Mouse (Mus musculus) forebrain, embryonic 12.5 days (tissue): ENCODE measurements around the gene Gm20388. TPM values are rescaled to one million over a fixed set of nuclear protein-coding genes. Genes with fewer than 3 reads are reported as not detected.

Source experiments
- ATAC-seq: fragments of 200-750 bp; cut with Nextera tagmentation; 2 replicates; pipeline ENCODE4 v1.8.0; 2017; ENCODE audit warnings: moderate TSS enrichment; ENCODE audit not compliant: low FRiP score
- H3K27ac ChIP-seq: fragments of 300-500 bp; sonication (generic); 2 replicates; pipeline ENCODE4 v1.5.1; 2016; ENCODE audit warnings: mild to moderate bottlenecking
- H3K27me3 ChIP-seq: fragments of 300-500 bp; sonication (generic); 2 replicates; pipeline ENCODE4 v1.6.1; 2016; ENCODE audit warnings: mild to moderate bottlenecking
- H3K36me3 ChIP-seq: fragments of 300-500 bp; sonication (generic); replicated peaks from 2 replicates; pipeline ENCODE4 v1.6.1; 2016; ENCODE audit warnings: mild to moderate bottlenecking
- H3K4me1 ChIP-seq: fragments of 300-500 bp; sonication (generic); 2 replicates; pipeline ENCODE4 v1.6.1; 2016
- H3K4me2 ChIP-seq: fragments of 300-500 bp; sonication (generic); 2 replicates; pipeline ENCODE4 v1.6.1; 2016; ENCODE audit warnings: mild to moderate bottlenecking, moderate library complexity
- H3K4me3 ChIP-seq: fragments of 300-500 bp; sonication (generic); replicated peaks from 2 replicates; pipeline ENCODE4 v1.5.1; 2016; ENCODE audit warnings: mild to moderate bottlenecking
- H3K9ac ChIP-seq: fragments of 300-500 bp; sonication (generic); 2 replicates; pipeline ENCODE4 v1.6.1; 2016; ENCODE audit warnings: mild to moderate bottlenecking
- H3K9me3 ChIP-seq: fragments of 300-500 bp; sonication (generic); 2 replicates; pipeline ENCODE4 v1.6.1; 2016
- WGBS: fragments of 180-500 bp; shearing (Covaris S2); methylation state at CpG from one replicate; pipeline ENCODE4 v1.1.7; 2016; 5-methylcytosine and 5-hydroxymethylcytosine counted together
- polyA plus RNA-seq: library from polyadenylated mRNA; unstranded; fragments of >200 nt; fragmentation: Nextera tagmentation; extraction: Ambion mirVana; gene quantifications from 2 replicates; pipeline ENCODE4 v1.2.1, GENCODE M21; 2016

The Gm20388 gene
- polyA plus RNA-seq, 1 experiment from 2014 or later: not detected

GRCm38 (mm10) chr8:122855123-122855522 is 2944.5 kb downstream of the Gm20388 start:
- Histone ChIP-seq H3K27ac (no peak overlapping the region), H3K27me3 (peaks cover 21% of the 10 kb centered on the region), H3K9ac (no peak overlapping the region), H3K36me3 (no peaks in the 10 kb centered on the region), H3K4me3 (no peak overlapping the region), H3K4me1 (peaks cover 13% of the 10 kb centered on the region), H3K4me2 (no peak overlapping the region), H3K9me3 (no peaks in the 10 kb centered on the region)
- ATAC-seq: no peak
- 81% methylated on average over 4 of the region's 4 CpGs for WGBS

GRCm38 (mm10) chr8:122856288-122856687 is 2945.6 kb downstream of the Gm20388 start:
- Histone ChIP-seq H3K9me3 (no peaks in the 10 kb centered on the region), H3K4me3 (no peak overlapping the region), H3K9ac (no peak overlapping the region), H3K4me1 (peaks cover 13% of the 10 kb centered on the region), H3K4me2 (no peak overlapping the region), H3K27me3 (peaks cover 16% of the 10 kb centered on the region), H3K27ac (no peak overlapping the region), H3K36me3 (no peaks in the 10 kb centered on the region)
- 78% methylated on average over 8 of the region's 8 CpGs for WGBS
- no peak for ATAC-seq

- ATAC-seq: no peak
- H3K27ac ChIP-seq: no peak overlapping the region
- H3K4me2 ChIP-seq: no peak overlapping the region
- no peak overlapping the region for H3K4me3 ChIP-seq
- no peaks in the 10 kb centered on the region for H3K36me3 ChIP-seq
- peaks cover 15% of the 10 kb centered on the region for H3K27me3 ChIP-seq
- no peak overlapping the region for H3K9ac ChIP-seq
- 61% methylated on average over 13 of the region's 13 CpGs for WGBS
- no peaks in the 10 kb centered on the region; the same call in 1 of the 2 replicates for H3K4me1 ChIP-seq
- H3K9me3 ChIP-seq: peaks cover 8% of the 10 kb centered on the region
Observed at GRCm38 (mm10) chr8:122859843-122860242, 2949.2 kb downstream of the Gm20388 start.

- H3K36me3 ChIP-seq: no peaks in the 10 kb centered on the region
- H3K4me1 ChIP-seq: no peaks in the 10 kb centered on the region; the same call in 1 of the 2 replicates
- ATAC-seq: peak; percentile 46; the same call in 1 of the 2 replicates
- peak overlapping the region; percentile 42 for H3K4me2 ChIP-seq
- H3K9ac ChIP-seq: no peak overlapping the region
- H3K9me3 ChIP-seq: peaks cover 16% of the 10 kb centered on the region
- 50% methylated on average over 24 of the region's 26 CpGs for WGBS
- H3K27ac ChIP-seq: no peak overlapping the region
- H3K4me3 ChIP-seq: peak overlapping the region; percentile 23
- H3K27me3 ChIP-seq: peaks cover 20% of the 10 kb centered on the region; the same call in 1 of the 2 replicates
Observed at GRCm38 (mm10) chr8:122864719-122865129, 2954.1 kb downstream of the Gm20388 start.

- peaks cover 3% of the 10 kb centered on the region; the same call in 1 of the 2 replicates for H3K4me1 ChIP-seq
- WGBS: 58% methylated on average over 10 of the region's 10 CpGs
- H3K4me2 ChIP-seq: peak overlapping the region; percentile 42
- no peak for ATAC-seq
- peaks cover 28% of the 10 kb centered on the region; the same call in 1 of the 2 replicates for H3K27me3 ChIP-seq
- H3K36me3 ChIP-seq: no peaks in the 10 kb centered on the region
- H3K4me3 ChIP-seq: peak overlapping the region; percentile 23
- peaks cover 16% of the 10 kb centered on the region for H3K9me3 ChIP-seq
- no peak overlapping the region for H3K9ac ChIP-seq
- no peak overlapping the region for H3K27ac ChIP-seq
Observed at GRCm38 (mm10) chr8:122865441-122865840, 2954.8 kb downstream of the Gm20388 start.

GRCm38 (mm10) chr8:122866231-122866630 is 2955.6 kb downstream of the Gm20388 start:
- no peaks in the 10 kb centered on the region for H3K36me3 ChIP-seq
- no peak overlapping the region for H3K9ac ChIP-seq
- no peak overlapping the region for H3K27ac ChIP-seq
- peaks cover 4% of the 10 kb centered on the region; the same call in 1 of the 2 replicates for H3K4me1 ChIP-seq
- ATAC-seq: no peak
- H3K4me3 ChIP-seq: no peak overlapping the region
- no peak overlapping the region for H3K4me2 ChIP-seq
- peaks cover 16% of the 10 kb centered on the region for H3K9me3 ChIP-seq
- WGBS: 83% methylated on average over 8 of the region's 8 CpGs
- peaks cover 32% of the 10 kb centered on the region; the same call in 1 of the 2 replicates for H3K27me3 ChIP-seq

- WGBS: 89% methylated on average over 6 of the region's 6 CpGs
- no peak overlapping the region for H3K9ac ChIP-seq
- H3K4me1 ChIP-seq: peaks cover 4% of the 10 kb centered on the region; the same call in 1 of the 2 replicates
- no peak overlapping the region for H3K4me3 ChIP-seq
- H3K27me3 ChIP-seq: peaks cover 28% of the 10 kb centered on the region; the same call in 1 of the 2 replicates
- no peak for ATAC-seq
- no peaks in the 10 kb centered on the region for H3K36me3 ChIP-seq
- H3K9me3 ChIP-seq: peaks cover 16% of the 10 kb centered on the region
- H3K4me2 ChIP-seq: no peak overlapping the region
- no peak overlapping the region for H3K27ac ChIP-seq
Observed at GRCm38 (mm10) chr8:122867982-122868381, 2957.3 kb downstream of the Gm20388 start.

- Histone ChIP-seq H3K9ac (no peak overlapping the region), H3K27ac (no peak overlapping the region), H3K4me3 (no peak overlapping the region), H3K9me3 (peaks cover 1% of the 10 kb centered on the region; the same call in 1 of the 2 replicates), H3K4me2 (peak overlapping the region; percentile 22; the same call in 1 of the 2 replicates), H3K27me3 (peaks cover 23% of the 10 kb centered on the region; the same call in 1 of the 2 replicates), H3K4me1 (peaks cover 4% of the 10 kb centered on the region; the same call in 1 of the 2 replicates), H3K36me3 (no peaks in the 10 kb centered on the region)
- no peak for ATAC-seq
- 9% methylated on average over 31 of the region's 31 CpGs for WGBS
Observed at GRCm38 (mm10) chr8:122870377-122870863, 2959.8 kb downstream of the Gm20388 start.

GRCm38 (mm10) chr8:122871663-122872062 is 2961.0 kb downstream of the Gm20388 start:
- H3K36me3 ChIP-seq: no peaks in the 10 kb centered on the region
- ATAC-seq: no peak
- H3K9ac ChIP-seq: no peak overlapping the region
- no peaks in the 10 kb centered on the region for H3K9me3 ChIP-seq
- no peak overlapping the region for H3K4me3 ChIP-seq
- H3K4me1 ChIP-seq: peaks cover 4% of the 10 kb centered on the region; the same call in 1 of the 2 replicates
- 59% methylated on average over 9 of the region's 9 CpGs for WGBS
- H3K4me2 ChIP-seq: no peak overlapping the region
- H3K27ac ChIP-seq: no peak overlapping the region
- peaks cover 14% of the 10 kb centered on the region; the same call in 1 of the 2 replicates for H3K27me3 ChIP-seq

- no peak overlapping the region for H3K4me2 ChIP-seq
- H3K27ac ChIP-seq: no peak overlapping the region
- 66% methylated on average over 6 of the region's 6 CpGs for WGBS
- peaks cover 14% of the 10 kb centered on the region; the same call in 1 of the 2 replicates for H3K27me3 ChIP-seq
- H3K9me3 ChIP-seq: no peaks in the 10 kb centered on the region
- peaks cover 4% of the 10 kb centered on the region; the same call in 1 of the 2 replicates for H3K4me1 ChIP-seq
- no peak overlapping the region for H3K4me3 ChIP-seq
- no peak for ATAC-seq
- H3K9ac ChIP-seq: no peak overlapping the region
- H3K36me3 ChIP-seq: no peaks in the 10 kb centered on the region
Observed at GRCm38 (mm10) chr8:122873171-122873570, 2962.5 kb downstream of the Gm20388 start.

- Histone ChIP-seq H3K4me3 (no peak overlapping the region), H3K9me3 (no peaks in the 10 kb centered on the region), H3K27ac (no peak overlapping the region)
Observed at GRCm38 (mm10) chr8:122875186-122875585, 2964.5 kb downstream of the Gm20388 start.

GRCm38 (mm10) chr8:122878231-122878630 is 2967.6 kb downstream of the Gm20388 start:
- no peaks in the 10 kb centered on the region for H3K9me3 ChIP-seq
- no peaks in the 10 kb centered on the region for H3K4me1 ChIP-seq
- H3K36me3 ChIP-seq: peaks cover 20% of the 10 kb centered on the region
- no peak for ATAC-seq
- H3K9ac ChIP-seq: no peak overlapping the region
- H3K4me2 ChIP-seq: no peak overlapping the region
- no peaks in the 10 kb centered on the region for H3K27me3 ChIP-seq
- 90% methylated on average over 3 of the region's 3 CpGs for WGBS
- H3K4me3 ChIP-seq: no peak overlapping the region
- H3K27ac ChIP-seq: no peak overlapping the region

More at GRCm38 (mm10) chr8:122875186-122875585, 2964.5 kb downstream of the Gm20388 start:
- WGBS: 76% methylated on average over 5 of the region's 5 CpGs
- H3K27me3 ChIP-seq: 0 out of 2 replicates have a peak, but pooled peaks cover 7% of the 10 kb centered on the region
- H3K36me3 ChIP-seq: no peaks in the 10 kb centered on the region
- H3K4me1 ChIP-seq: peaks cover 4% of the 10 kb centered on the region; the same call in 1 of the 2 replicates
- no peak overlapping the region for H3K9ac ChIP-seq
- no peak for ATAC-seq
- H3K4me2 ChIP-seq: no peak overlapping the region

- no peak for ATAC-seq
- no peak overlapping the region for H3K4me3 ChIP-seq
- no peaks in the 10 kb centered on the region for H3K4me1 ChIP-seq
- H3K27me3 ChIP-seq: no peaks in the 10 kb centered on the region
- WGBS: 67% methylated on average over 3 of the region's 3 CpGs
- no peak overlapping the region for H3K27ac ChIP-seq
- no peak overlapping the region for H3K4me2 ChIP-seq
- peaks cover 39% of the 10 kb centered on the region for H3K36me3 ChIP-seq
- H3K9ac ChIP-seq: no peak overlapping the region
- H3K9me3 ChIP-seq: no peaks in the 10 kb centered on the region
Observed at GRCm38 (mm10) chr8:122880302-122880701, 2969.7 kb downstream of the Gm20388 start.
